Mouse (Mus musculus): Measurements from ENCODE around the gene Xpr1. TPM values are rescaled to one million over a fixed set of nuclear protein-coding genes. Genes with fewer than 3 reads are reported as not detected.

Xpr1 gene
- polyA plus RNA-seq, 1 experiment, result 33.2 TPM

- no peak overlapping the region for H3K4me3 ChIP-seq (ENCODE audit: control insufficient read depth, low read depth, low read length)
- H3K4me1 ChIP-seq (ENCODE audit: control insufficient read depth, insufficient read depth, low read length), result no peaks in the 10 kb centered on the region
- H3K27me3 ChIP-seq (ENCODE audit: control insufficient read depth, insufficient read depth, low read length), result no peaks in the 10 kb centered on the region
- H3K36me3 ChIP-seq (ENCODE audit: control insufficient read depth, insufficient read depth, low read length), result no peaks in the 10 kb centered on the region
- no peak overlapping the region for H3K27ac ChIP-seq (ENCODE audit: control insufficient read depth, insufficient read depth, low read depth, low read length)
- TF ChIP-seq CTCF (IDR thresholded peaks at IDR 0.05; ENCODE audit: control insufficient read depth, insufficient read depth, insufficient replicate concordance, low read depth, low read length) (no peak), POLR2A (IDR thresholded peaks at IDR 0.05; ENCODE audit: control insufficient read depth, low read depth, low read length) (no peak)
Observed at GRCm38 (mm10) chr1:155407697-155408576, 9.3 kb downstream of the Xpr1 start.

- no peak for TF ChIP-seq POLR2A (IDR thresholded peaks at IDR 0.05; ENCODE audit: control insufficient read depth, low read depth, low read length)
- Histone ChIP-seq H3K27ac (ENCODE audit: control insufficient read depth, insufficient read depth, low read depth, low read length) (no peak overlapping the region), H3K4me1 (ENCODE audit: control insufficient read depth, insufficient read depth, low read length) (no peaks in the 10 kb centered on the region; the same call in 1 of the 2 replicates), H3K27me3 (ENCODE audit: control insufficient read depth, insufficient read depth, low read length) (no peaks in the 10 kb centered on the region), H3K4me3 (ENCODE audit: control insufficient read depth, low read depth, low read length) (no peak overlapping the region), H3K36me3 (ENCODE audit: control insufficient read depth, insufficient read depth, low read length) (no peaks in the 10 kb centered on the region)
Observed at GRCm38 (mm10) chr1:155400056-155400455, 17.2 kb downstream of the Xpr1 start.

- Histone ChIP-seq H3K4me1 (ENCODE audit: control insufficient read depth, insufficient read depth, low read length) (no peaks in the 10 kb centered on the region; the same call in 1 of the 2 replicates), H3K36me3 (ENCODE audit: control insufficient read depth, insufficient read depth, low read length) (no peaks in the 10 kb centered on the region; the same call in 1 of the 2 replicates), H3K27me3 (ENCODE audit: control insufficient read depth, insufficient read depth, low read length) (no peaks in the 10 kb centered on the region), H3K27ac (ENCODE audit: control insufficient read depth, insufficient read depth, low read depth, low read length) (no peak overlapping the region), H3K4me3 (ENCODE audit: control insufficient read depth, low read depth, low read length) (no peak overlapping the region)
- no peak for TF ChIP-seq POLR2A (IDR thresholded peaks at IDR 0.05; ENCODE audit: control insufficient read depth, low read depth, low read length)
- TF ChIP-seq CTCF (IDR thresholded peaks at IDR 0.05; ENCODE audit: control insufficient read depth, insufficient read depth, insufficient replicate concordance, low read depth, low read length), result no peak
Observed at GRCm38 (mm10) chr1:155394829-155395228, 22.4 kb downstream of the Xpr1 start.

- Histone ChIP-seq H3K27me3 (ENCODE audit: control insufficient read depth, insufficient read depth, low read length) (no peaks in the 10 kb centered on the region), H3K36me3 (ENCODE audit: control insufficient read depth, insufficient read depth, low read length) (no peaks in the 10 kb centered on the region; the same call in 1 of the 2 replicates), H3K4me1 (ENCODE audit: control insufficient read depth, insufficient read depth, low read length) (no peaks in the 10 kb centered on the region; the same call in 1 of the 2 replicates), H3K4me3 (ENCODE audit: control insufficient read depth, low read depth, low read length) (no peak overlapping the region), H3K27ac (ENCODE audit: control insufficient read depth, insufficient read depth, low read depth, low read length) (no peak overlapping the region)
- no peak for TF ChIP-seq POLR2A (IDR thresholded peaks at IDR 0.05; ENCODE audit: control insufficient read depth, low read depth, low read length)
- TF ChIP-seq CTCF (IDR thresholded peaks at IDR 0.05; ENCODE audit: control insufficient read depth, insufficient read depth, insufficient replicate concordance, low read depth, low read length), result no peak
Observed at GRCm38 (mm10) chr1:155394021-155394420, 23.2 kb downstream of the Xpr1 start.

- no peak for TF ChIP-seq CTCF (IDR thresholded peaks at IDR 0.05; ENCODE audit: control insufficient read depth, insufficient read depth, insufficient replicate concordance, low read depth, low read length)
- TF ChIP-seq POLR2A (IDR thresholded peaks at IDR 0.05; ENCODE audit: control insufficient read depth, low read depth, low read length), result no peak
- Histone ChIP-seq H3K27ac (ENCODE audit: control insufficient read depth, insufficient read depth, low read depth, low read length) (no peak overlapping the region), H3K27me3 (ENCODE audit: control insufficient read depth, insufficient read depth, low read length) (no peaks in the 10 kb centered on the region), H3K4me1 (ENCODE audit: control insufficient read depth, insufficient read depth, low read length) (no peaks in the 10 kb centered on the region; the same call in 1 of the 2 replicates), H3K4me3 (ENCODE audit: control insufficient read depth, low read depth, low read length) (no peak overlapping the region), H3K36me3 (ENCODE audit: control insufficient read depth, insufficient read depth, low read length) (no peaks in the 10 kb centered on the region; the same call in 1 of the 2 replicates)
Observed at GRCm38 (mm10) chr1:155392825-155393224, 24.4 kb downstream of the Xpr1 start.

- H3K27me3 ChIP-seq (ENCODE audit: control insufficient read depth, insufficient read depth, low read length), result no peaks in the 10 kb centered on the region
- no peaks in the 10 kb centered on the region; the same call in 1 of the 2 replicates for H3K36me3 ChIP-seq (ENCODE audit: control insufficient read depth, insufficient read depth, low read length)
- H3K4me3 ChIP-seq (ENCODE audit: control insufficient read depth, low read depth, low read length), result no peak overlapping the region
- TF ChIP-seq CTCF (IDR thresholded peaks at IDR 0.05; ENCODE audit: control insufficient read depth, insufficient read depth, insufficient replicate concordance, low read depth, low read length) (no peak), POLR2A (IDR thresholded peaks at IDR 0.05; ENCODE audit: control insufficient read depth, low read depth, low read length) (no peak)
- H3K4me1 ChIP-seq (ENCODE audit: control insufficient read depth, insufficient read depth, low read length), result no peaks in the 10 kb centered on the region
- no peak overlapping the region for H3K27ac ChIP-seq (ENCODE audit: control insufficient read depth, insufficient read depth, low read depth, low read length)
Observed at GRCm38 (mm10) chr1:155391537-155391936, 25.7 kb downstream of the Xpr1 start.

GRCm38 (mm10) chr1:155388418-155388817 is 28.8 kb downstream of the Xpr1 start:
- Histone ChIP-seq H3K36me3 (ENCODE audit: control insufficient read depth, insufficient read depth, low read length) (no peaks in the 10 kb centered on the region; the same call in 1 of the 2 replicates), H3K27ac (ENCODE audit: control insufficient read depth, insufficient read depth, low read depth, low read length) (no peak overlapping the region), H3K4me3 (ENCODE audit: control insufficient read depth, low read depth, low read length) (no peak overlapping the region), H3K4me1 (ENCODE audit: control insufficient read depth, insufficient read depth, low read length) (no peaks in the 10 kb centered on the region), H3K27me3 (ENCODE audit: control insufficient read depth, insufficient read depth, low read length) (no peaks in the 10 kb centered on the region)
- no peak for TF ChIP-seq CTCF (IDR thresholded peaks at IDR 0.05; ENCODE audit: control insufficient read depth, insufficient read depth, insufficient replicate concordance, low read depth, low read length)
- no peak for TF ChIP-seq POLR2A (IDR thresholded peaks at IDR 0.05; ENCODE audit: control insufficient read depth, low read depth, low read length)

Measured in testis, adult 2 months (tissue).